Mouse (Mus musculus): ENCODE measurements around the gene Parp16. TPM values are rescaled to one million over a fixed set of nuclear protein-coding genes. Genes with fewer than 3 reads are reported as not detected.

The Parp16 gene
- polyA plus RNA-seq, 1 experiment from 2014 or later = 5.4 TPM

- no peak for ATAC-seq (ENCODE audit: borderline replicate concordance, extremely low read depth, low FRiP score, low TSS enrichment)
- Histone ChIP-seq H3K4me3 (no peak overlapping the region), H3K4me2 (no peak overlapping the region; the same call in 1 of the 2 replicates), H3K27me3 (no peaks in the 10 kb centered on the region), H3K9ac (no peak overlapping the region), H3K4me1 (peaks cover 39% of the 10 kb centered on the region), H3K27ac (no peak overlapping the region), H3K36me3 (no peaks in the 10 kb centered on the region), H3K9me3 (no peaks in the 10 kb centered on the region)
- 29% methylated on average over 17 of the region's 17 CpGs for WGBS
Observed at GRCm38 (mm10) chr9:65179817-65180624, 15.1 kb upstream of the Parp16 start.

- ATAC-seq (ENCODE audit: borderline replicate concordance, extremely low read depth, low FRiP score, low TSS enrichment) = peak; percentile 28; the same call in 1 of the 2 replicates
- 2% methylated on average over 3 of the region's 3 CpGs for WGBS
Observed at GRCm38 (mm10) chr9:65188599-65188998, 6.6 kb upstream of the Parp16 start.

DNA sequence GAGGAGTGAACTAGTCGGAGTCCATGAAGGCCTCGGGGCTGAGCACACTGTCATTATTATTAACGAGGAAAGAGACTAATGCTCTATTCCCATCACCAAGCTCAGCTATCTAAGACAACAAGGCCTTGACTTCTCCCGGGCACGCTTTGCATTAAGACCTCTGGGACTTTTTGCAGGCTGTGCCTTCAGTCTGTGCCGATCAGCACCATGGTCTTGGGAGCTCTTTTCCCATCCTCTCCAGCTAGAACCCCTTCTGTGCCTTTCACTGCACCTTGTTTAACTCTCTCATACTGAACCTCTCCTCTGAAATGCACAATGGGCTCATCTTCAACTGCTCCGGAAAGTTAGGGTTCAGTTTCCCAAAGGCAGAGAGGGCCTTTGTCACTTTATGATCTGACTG, 4.8 kb upstream of the Parp16 start:
- 69% methylated on average over 7 of the region's 7 CpGs for WGBS

More at GRCm38 (mm10) chr9:65188599-65188998, 6.6 kb upstream of the Parp16 start:
- peaks cover 22% of the 10 kb centered on the region for H3K4me1 ChIP-seq
- no peaks in the 10 kb centered on the region for H3K36me3 ChIP-seq
- H3K9ac ChIP-seq = no peak overlapping the region
- no peak overlapping the region for H3K4me2 ChIP-seq
- H3K9me3 ChIP-seq = no peaks in the 10 kb centered on the region
- H3K27me3 ChIP-seq = no peaks in the 10 kb centered on the region
- no peak overlapping the region for H3K27ac ChIP-seq
- no peak overlapping the region for H3K4me3 ChIP-seq

GRCm38 (mm10) chr9:65191389-65191754, 3.8 kb upstream of the Parp16 start:
- H3K4me2 ChIP-seq = no peak overlapping the region; the same call in 1 of the 2 replicates
- no peak for ATAC-seq (ENCODE audit: borderline replicate concordance, extremely low read depth, low FRiP score, low TSS enrichment)

More for the DNA sequence above, 4.8 kb upstream of the Parp16 start:
- Histone ChIP-seq H3K9ac (no peak overlapping the region), H3K4me3 (no peak overlapping the region), H3K4me1 (peaks cover 31% of the 10 kb centered on the region), H3K4me2 (no peak overlapping the region), H3K9me3 (no peaks in the 10 kb centered on the region), H3K27me3 (no peaks in the 10 kb centered on the region), H3K36me3 (no peaks in the 10 kb centered on the region), H3K27ac (no peak overlapping the region)
- no peak for ATAC-seq (ENCODE audit: borderline replicate concordance, extremely low read depth, low FRiP score, low TSS enrichment)

DNA sequence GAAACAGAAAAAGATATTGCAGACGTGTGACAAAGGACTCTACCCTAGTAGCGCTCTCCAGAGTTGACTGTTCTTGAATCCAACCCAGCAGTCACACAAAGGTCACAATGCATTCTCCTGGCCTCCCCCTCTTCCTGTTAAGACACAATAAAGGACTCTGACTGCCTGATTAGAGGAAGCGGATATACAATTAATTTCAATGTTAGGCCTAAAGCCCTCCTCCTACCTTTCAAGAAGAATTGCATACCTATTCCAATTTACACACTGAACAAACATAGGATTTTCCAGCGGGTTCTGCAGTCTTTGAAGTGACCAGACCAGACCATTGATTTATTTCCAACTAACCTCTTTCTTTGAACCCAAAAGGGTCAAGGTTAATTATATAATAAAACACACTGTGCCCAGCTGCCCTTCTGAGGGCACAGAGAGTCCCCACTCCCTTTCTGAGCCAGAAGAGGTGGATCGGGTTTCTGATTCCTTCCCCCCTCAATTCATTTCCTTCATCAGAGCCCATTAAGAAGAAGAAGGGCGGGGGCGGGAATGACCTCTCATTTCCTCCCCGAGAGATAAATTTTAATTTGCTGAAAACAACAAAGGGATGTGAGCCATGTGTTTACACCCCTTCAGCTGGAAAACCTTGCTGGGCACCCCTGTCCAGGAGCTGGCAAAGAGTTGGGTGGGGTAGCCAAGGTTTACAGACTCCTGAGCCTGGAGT, 3.2 kb upstream of the Parp16 start:
- Histone ChIP-seq H3K9ac (no peak overlapping the region), H3K27ac (peak overlapping the region; percentile 72), H3K9me3 (no peaks in the 10 kb centered on the region), H3K36me3 (no peaks in the 10 kb centered on the region), H3K4me2 (no peak overlapping the region), H3K4me3 (no peak overlapping the region), H3K27me3 (no peaks in the 10 kb centered on the region), H3K4me1 (peaks cover 42% of the 10 kb centered on the region)
- 25% methylated on average over 8 of the region's 8 CpGs for WGBS
- ATAC-seq (ENCODE audit: borderline replicate concordance, extremely low read depth, low FRiP score, low TSS enrichment) = no peak

More at GRCm38 (mm10) chr9:65191389-65191754, 3.8 kb upstream of the Parp16 start:
- no peaks in the 10 kb centered on the region for H3K9me3 ChIP-seq
- no peak overlapping the region for H3K4me3 ChIP-seq
- H3K27ac ChIP-seq = peak overlapping the region; percentile 72
- no peaks in the 10 kb centered on the region for H3K36me3 ChIP-seq
- H3K9ac ChIP-seq = no peak overlapping the region
- whole genome bisulfite sequencing = 24% methylated on average over 2 of the region's 2 CpGs
- no peaks in the 10 kb centered on the region for H3K27me3 ChIP-seq
- peaks cover 41% of the 10 kb centered on the region for H3K4me1 ChIP-seq

DNA sequence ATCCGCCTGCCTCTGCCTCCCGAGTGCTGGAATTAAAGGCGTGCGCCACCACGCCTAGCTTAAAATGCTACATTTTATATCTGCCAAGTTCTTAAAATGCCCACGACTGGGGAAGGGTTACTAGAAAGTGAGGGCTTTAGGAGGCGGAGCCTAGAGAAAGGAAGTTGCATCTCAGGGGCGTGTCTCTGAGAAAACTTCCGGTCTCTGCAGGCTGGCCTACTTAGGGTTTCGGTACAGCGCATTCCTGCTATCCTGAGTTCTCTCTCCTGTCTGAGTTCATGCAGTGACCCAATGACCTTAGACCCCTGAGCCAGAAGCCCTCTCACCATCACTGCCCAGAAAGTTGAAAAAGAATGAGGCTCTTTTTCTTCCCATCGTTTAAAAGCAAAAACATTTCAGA, 1.9 kb upstream of the Parp16 start:
- Histone ChIP-seq H3K9me3 (no peaks in the 10 kb centered on the region), H3K36me3 (no peaks in the 10 kb centered on the region), H3K27me3 (no peaks in the 10 kb centered on the region), H3K27ac (no peak overlapping the region), H3K9ac (no peak overlapping the region), H3K4me3 (no peak overlapping the region), H3K4me2 (no peak overlapping the region), H3K4me1 (peaks cover 48% of the 10 kb centered on the region)
- WGBS = 66% methylated on average over 12 of the region's 12 CpGs
- ATAC-seq (ENCODE audit: borderline replicate concordance, extremely low read depth, low FRiP score, low TSS enrichment) = no peak

DNA sequence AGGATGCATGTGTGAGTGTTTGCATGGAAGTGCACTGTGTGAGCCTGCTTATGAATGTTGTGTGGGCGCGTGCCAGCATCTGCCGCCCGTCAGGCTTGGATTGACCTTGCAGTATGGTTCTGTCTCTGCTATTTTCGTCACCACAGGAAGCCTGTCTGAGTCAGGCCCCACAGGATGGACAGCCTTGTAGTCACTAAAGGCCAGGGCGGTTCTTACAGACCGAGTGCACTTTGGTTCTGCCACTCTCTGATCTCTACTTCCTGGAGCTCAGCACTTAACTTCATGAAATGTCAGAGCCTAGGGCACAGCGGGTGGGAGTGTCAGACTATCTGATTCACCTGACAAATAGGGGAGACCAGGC, 448 bp downstream of the Parp16 start:
- Histone ChIP-seq H3K4me3 (no peak overlapping the region), H3K9me3 (no peaks in the 10 kb centered on the region), H3K27me3 (no peaks in the 10 kb centered on the region), H3K4me1 (peaks cover 48% of the 10 kb centered on the region), H3K9ac (peak overlapping the region; percentile 13; the same call in 1 of the 2 replicates), H3K27ac (peak overlapping the region; percentile 88), H3K36me3 (no peaks in the 10 kb centered on the region), H3K4me2 (peak overlapping the region; percentile 21; the same call in 1 of the 2 replicates)
- ATAC-seq (ENCODE audit: borderline replicate concordance, extremely low read depth, low FRiP score, low TSS enrichment) = no peak
- WGBS = 18% methylated on average over 8 of the region's 8 CpGs

- Histone ChIP-seq H3K9ac (peak overlapping the region; percentile 13; the same call in 1 of the 2 replicates), H3K9me3 (no peaks in the 10 kb centered on the region), H3K4me3 (peak overlapping the region; percentile 20), H3K27me3 (no peaks in the 10 kb centered on the region), H3K27ac (peak overlapping the region; percentile 88), H3K36me3 (no peaks in the 10 kb centered on the region), H3K4me2 (peak overlapping the region; percentile 21; the same call in 1 of the 2 replicates), H3K4me1 (peaks cover 45% of the 10 kb centered on the region)
- WGBS = 2% methylated on average over 9 of the region's 9 CpGs
- ATAC-seq (ENCODE audit: borderline replicate concordance, extremely low read depth, low FRiP score, low TSS enrichment) = peak; percentile 91
Observed at GRCm38 (mm10) chr9:65195982-65196737, 1.0 kb downstream of the Parp16 start.

- WGBS = 12% methylated on average over 26 of the region's 26 CpGs
- peak overlapping the region; percentile 88 for H3K27ac ChIP-seq
- peak; percentile 84 for ATAC-seq (ENCODE audit: borderline replicate concordance, extremely low read depth, low FRiP score, low TSS enrichment)
- peak overlapping the region; percentile 21; the same call in 1 of the 2 replicates for H3K4me2 ChIP-seq
- H3K27me3 ChIP-seq = no peaks in the 10 kb centered on the region
- H3K4me3 ChIP-seq = peak overlapping the region; percentile 20
- H3K9me3 ChIP-seq = no peaks in the 10 kb centered on the region
- H3K36me3 ChIP-seq = no peaks in the 10 kb centered on the region
- H3K4me1 ChIP-seq = peaks cover 37% of the 10 kb centered on the region
- H3K9ac ChIP-seq = no peak overlapping the region; the same call in 1 of the 2 replicates
Observed at GRCm38 (mm10) chr9:65196738-65197569, 1.8 kb downstream of the Parp16 start.

DNA sequence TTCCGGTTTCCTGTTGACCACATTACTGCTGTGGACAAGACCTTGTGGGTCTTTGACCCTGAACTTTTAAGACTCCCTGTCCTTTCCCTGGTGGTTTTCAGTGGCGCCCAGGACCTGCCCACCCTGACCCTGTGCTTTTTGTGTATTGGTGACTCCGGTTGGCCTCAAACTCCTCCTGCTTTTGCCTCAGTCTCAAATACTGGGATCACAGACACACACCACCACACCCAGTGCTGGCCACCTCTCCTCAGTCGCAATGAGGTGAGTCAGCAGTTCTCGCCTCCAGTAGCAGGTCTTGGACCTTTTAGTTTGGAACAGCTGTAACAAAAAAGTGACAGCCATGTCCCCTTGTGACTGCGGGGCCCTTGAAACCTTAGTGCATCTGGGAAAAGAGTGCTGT, 2.7 kb downstream of the Parp16 start:
- Histone ChIP-seq H3K9me3 (no peaks in the 10 kb centered on the region), H3K4me1 (peaks cover 32% of the 10 kb centered on the region), H3K36me3 (no peaks in the 10 kb centered on the region), H3K4me3 (no peak overlapping the region), H3K27ac (no peak overlapping the region), H3K4me2 (no peak overlapping the region), H3K27me3 (no peaks in the 10 kb centered on the region), H3K9ac (no peak overlapping the region)
- 80% methylated on average over 6 of the region's 6 CpGs for WGBS
- ATAC-seq (ENCODE audit: borderline replicate concordance, extremely low read depth, low FRiP score, low TSS enrichment) = no peak

- no peak overlapping the region for H3K4me3 ChIP-seq
- H3K27me3 ChIP-seq = no peaks in the 10 kb centered on the region
- H3K36me3 ChIP-seq = no peaks in the 10 kb centered on the region
- 0 out of 2 replicates have a peak overlapping the region, but pooled peaks have one; percentile 76 for H3K27ac ChIP-seq
- H3K4me1 ChIP-seq = peaks cover 24% of the 10 kb centered on the region
- 24% methylated on average over 7 of the region's 7 CpGs for WGBS
- ATAC-seq (ENCODE audit: borderline replicate concordance, extremely low read depth, low FRiP score, low TSS enrichment) = no peak
- no peak overlapping the region for H3K9ac ChIP-seq
- H3K4me2 ChIP-seq = no peak overlapping the region
- H3K9me3 ChIP-seq = no peaks in the 10 kb centered on the region
Observed at GRCm38 (mm10) chr9:65199723-65200122, 4.6 kb downstream of the Parp16 start.

Data from lung, embryonic 15.5 days (tissue).